Mouse (Mus musculus) left cerebral cortex, adult 2 months (tissue): ENCODE measurements around the gene Adh6b. TPM values are rescaled to one million over a fixed set of nuclear protein-coding genes. Genes with fewer than 3 reads are reported as not detected.

Source experiments
- DNase-seq, 2 experiments: peaks; one replicate each; pipeline ENCODE4 v3.0.0; 2021 to 2022; ENCODE audit warnings: low spot score in 2 of 2, mixed read lengths in 1 of 2; ENCODE audit errors: extremely low spot score in 1 of 2
- H3K27ac ChIP-seq: fragments of 200-600 bp; 2 replicates; pipeline ENCODE4 v1.8.1; 2022
- H3K4me3 ChIP-seq: fragments of 200-600 bp; 2 replicates; pipeline ENCODE4 v1.8.1; 2022
- CTCF ChIP-seq: fragments of 200-600 bp; IDR thresholded peaks from 2 replicates; pipeline ENCODE4 v1.8.1; 2022; ENCODE audit warnings: antibody characterized with exemption, mild to moderate bottlenecking, moderate library complexity
- intact Hi-C: fragments of 180-260 bp; cut with DNase I; formaldehyde crosslinking; loops from one replicate; pipeline ENCODE4 v1.15.1; 2025
- long read RNA-seq, 2 experiments: library from polyadenylated mRNA; stranded (forward); transcript quantifications; one replicate each; pipeline ENCODE4 v2.0.0; 2021; ENCODE audit warnings: borderline mapping rate in 2 of 2
- total RNA-seq, 2 experiments: library from RNA; stranded (reverse); gene quantifications; 2 replicates each; pipeline ENCODE4 v1.2.3; 2021

Adh6b gene
- not detected for total RNA-seq
- long read RNA-seq, experiment 1: 0 reads
- long read RNA-seq, experiment 2: 0 reads

DNA sequence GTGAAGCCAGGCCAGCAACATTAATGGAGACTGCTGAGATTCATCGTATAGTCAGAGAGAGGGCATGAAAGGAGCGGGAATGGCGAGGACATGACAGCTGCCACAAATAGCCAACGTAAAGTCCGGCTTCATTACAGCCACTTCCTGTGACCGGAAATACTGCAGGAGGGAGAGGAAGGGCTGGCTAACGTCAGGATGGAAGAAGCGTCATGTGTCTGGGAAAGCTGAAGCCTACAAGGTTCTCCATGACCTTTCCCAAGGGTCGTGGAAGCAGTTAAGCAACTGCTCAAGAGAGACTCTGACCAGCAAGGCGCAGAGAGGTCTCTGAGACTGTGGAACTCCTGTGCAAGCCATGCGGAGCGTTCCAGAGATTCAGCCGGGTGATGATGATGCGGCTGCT, at the start of gene Adh6b:
TSS of gene Adh6b (plus strand) at position 305 of the 400 bp plus-strand sequence.
- intact Hi-C loops: no loop called here
- no peak for DNase-seq
- no peak for TF ChIP-seq CTCF
- no peak within 1 kb of the TSS for H3K27ac ChIP-seq
- H3K4me3 ChIP-seq: no peak within 1 kb of the TSS

DNA sequence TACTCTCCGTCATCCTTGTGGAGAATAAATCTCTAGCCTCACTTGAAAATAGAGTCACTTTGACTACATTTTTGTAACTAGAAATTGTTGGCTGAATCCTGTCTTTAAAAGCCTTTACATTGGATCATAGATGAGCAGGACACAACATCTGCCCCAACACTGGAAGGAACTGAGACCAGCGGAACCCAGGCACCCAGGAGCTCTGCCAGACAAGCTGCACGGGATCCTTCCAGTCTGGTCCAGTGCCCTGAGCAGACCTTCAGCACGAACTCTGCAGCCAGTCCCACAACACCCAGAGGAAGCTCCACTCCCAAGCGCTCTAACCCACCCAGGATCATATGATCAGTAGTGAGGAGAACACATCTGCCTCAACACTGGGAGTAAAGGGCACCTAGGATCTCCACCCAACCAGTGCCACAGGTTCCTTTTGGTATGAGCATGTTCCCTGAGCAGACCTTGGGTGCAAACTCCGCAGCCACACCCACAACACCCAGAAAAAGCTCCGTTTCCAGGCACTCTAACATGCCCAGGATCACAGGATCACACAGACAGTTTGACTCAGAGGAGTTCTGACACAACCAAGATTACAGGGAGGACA, 48.2 kb upstream of the Adh6b start:
- no peak for DNase-seq
- Histone ChIP-seq H3K27ac (no peak overlapping the region), H3K4me3 (no peak overlapping the region)
- intact Hi-C loops: no loop called here
- no peak for TF ChIP-seq CTCF

DNA sequence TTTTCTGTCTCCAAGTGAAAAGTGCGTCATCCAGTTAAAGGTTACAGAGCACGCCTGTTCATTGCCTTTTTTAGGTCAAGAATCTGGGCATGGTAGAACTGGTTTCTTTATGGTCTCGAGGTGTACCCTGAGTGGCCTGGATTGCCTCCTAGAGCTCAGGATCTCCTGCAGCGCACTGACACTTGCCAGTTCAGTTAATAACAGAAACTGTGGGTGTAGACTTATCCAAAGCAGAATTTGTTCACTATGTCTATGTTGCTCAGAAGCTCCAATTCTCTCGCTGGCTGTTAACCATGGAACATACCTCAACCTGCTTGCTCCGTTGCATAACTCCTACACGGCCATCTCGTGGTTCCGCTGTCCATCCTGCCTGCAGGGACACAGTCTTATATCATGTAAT, 41.4 kb upstream of the Adh6b start:
- no peak overlapping the region for H3K4me3 ChIP-seq
- TF ChIP-seq CTCF: no peak
- intact Hi-C loops: no loop called here
- no peak overlapping the region for H3K27ac ChIP-seq
- no peak for DNase-seq

DNA sequence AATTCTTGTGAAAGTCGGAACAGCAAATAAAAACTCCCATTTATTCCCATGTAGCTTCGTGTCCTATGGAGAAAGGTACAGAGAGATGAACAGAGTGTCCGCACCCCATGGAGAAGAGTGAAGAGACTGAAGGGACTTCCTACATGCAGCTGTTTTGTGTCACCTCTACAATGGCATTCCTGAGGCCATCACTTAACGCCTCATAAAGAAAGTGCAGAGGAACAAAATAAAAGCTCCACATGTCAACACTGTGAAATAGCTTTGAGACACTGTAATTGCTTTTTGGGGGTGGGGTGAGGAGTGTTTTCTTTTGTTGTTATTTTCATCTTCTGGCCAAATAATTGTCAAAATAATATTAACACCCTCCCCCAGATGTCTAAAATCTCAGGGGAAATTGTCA, 38.9 kb upstream of the Adh6b start:
- Histone ChIP-seq H3K27ac (no peak overlapping the region), H3K4me3 (no peak overlapping the region)
- intact Hi-C loops: no loop called here
- no peak for DNase-seq
- TF ChIP-seq CTCF: no peak

DNA sequence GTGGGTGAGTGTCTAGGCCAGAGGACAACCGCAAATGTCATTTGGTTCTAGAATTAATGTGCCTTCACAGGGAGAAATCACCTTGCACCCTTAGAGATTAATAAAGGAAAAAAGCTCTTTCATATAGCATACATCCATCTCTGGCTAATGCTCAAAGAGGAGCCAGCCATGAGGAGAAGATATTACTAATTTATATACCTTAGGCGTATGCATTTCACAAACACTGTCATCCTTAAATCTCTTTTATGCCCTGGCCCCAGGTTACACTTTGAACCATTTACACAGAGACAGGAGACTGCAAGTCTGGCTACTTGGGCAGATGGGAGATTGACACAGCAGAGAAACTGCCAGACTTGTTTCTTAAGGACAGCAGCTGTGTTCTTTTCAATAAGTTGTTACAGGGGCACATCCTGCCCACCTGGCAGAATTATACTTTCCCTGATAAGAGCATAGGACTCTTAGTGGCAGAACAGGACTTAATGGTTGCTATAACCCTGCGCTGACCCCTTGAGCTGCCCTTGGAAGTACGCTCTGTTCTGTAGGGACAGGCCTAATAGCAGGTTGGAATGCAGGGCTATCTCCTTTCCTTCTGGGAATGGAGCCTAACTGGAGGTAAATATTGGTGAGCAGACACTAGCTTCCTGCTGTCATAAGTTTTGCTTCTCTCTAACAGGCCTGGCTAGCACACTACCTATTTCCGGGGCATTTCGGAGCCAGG, 37.6 kb upstream of the Adh6b start:
- intact Hi-C loops: no loop called here
- Histone ChIP-seq H3K4me3 (no peak overlapping the region), H3K27ac (no peak overlapping the region)
- TF ChIP-seq CTCF: no peak
- no peak for DNase-seq

DNA sequence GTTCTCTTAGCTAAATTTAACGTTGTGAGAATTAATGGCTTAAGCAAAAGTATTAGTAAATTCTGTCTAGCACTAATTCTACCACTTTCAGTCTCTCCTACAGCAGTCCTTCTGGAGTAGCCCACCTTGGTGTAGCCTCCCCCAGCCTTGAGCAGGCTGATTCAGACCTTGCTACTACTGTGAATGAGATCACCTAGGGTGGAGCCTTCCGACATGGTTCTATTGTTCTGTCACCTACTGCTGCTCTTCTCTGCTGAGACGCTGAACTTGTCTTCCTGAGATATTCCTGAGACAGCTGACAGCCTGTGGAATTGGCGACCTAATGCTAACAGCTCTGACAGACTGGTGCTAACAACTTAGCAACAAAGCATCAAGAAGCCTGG, 37.1 kb upstream of the Adh6b start:
- intact Hi-C loops: no loop called here

DNA sequence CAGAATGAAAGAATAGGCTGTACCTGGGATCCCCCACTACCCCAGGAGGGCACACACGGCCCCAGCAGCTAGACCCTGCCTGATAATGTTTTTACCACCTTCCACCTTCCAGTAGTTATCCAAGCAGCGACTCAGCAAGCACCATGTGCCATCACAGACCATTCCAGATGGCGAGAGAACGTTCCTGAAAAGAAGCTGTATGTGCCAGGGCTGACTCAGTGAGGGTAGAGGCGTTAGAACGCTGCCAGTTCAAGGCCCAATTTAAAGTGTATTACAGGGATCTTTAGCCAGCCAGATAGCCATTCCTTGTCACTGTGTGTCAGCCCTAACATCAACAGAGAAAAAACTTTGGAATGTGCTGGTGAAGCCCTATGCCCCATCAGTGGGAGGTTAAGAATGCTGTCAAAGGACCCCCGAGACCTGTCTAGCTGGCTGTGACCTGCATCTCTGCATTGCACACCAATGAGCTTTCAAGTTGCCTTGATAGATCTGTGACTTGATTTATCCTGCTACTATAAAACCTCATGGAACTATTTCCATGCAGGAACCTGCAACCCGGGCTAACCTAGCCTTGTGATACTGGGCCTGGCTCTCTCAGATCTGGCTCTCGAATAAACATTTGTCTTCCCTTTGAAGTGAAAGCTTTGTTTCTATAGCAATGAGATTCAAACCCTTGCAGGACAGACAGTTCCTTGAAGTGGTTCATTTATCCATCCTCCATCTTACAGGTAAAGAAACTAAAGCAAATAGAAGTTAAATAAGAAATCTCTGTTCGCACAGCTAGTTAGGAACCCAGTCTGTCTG, 35.9 kb upstream of the Adh6b start:
- no peak for DNase-seq
- intact Hi-C loops: no loop called here

More for the DNA sequence above, 37.1 kb upstream of the Adh6b start:
- no peak for TF ChIP-seq CTCF
- DNase-seq: no peak
- Histone ChIP-seq H3K4me3 (no peak overlapping the region), H3K27ac (no peak overlapping the region)

DNA sequence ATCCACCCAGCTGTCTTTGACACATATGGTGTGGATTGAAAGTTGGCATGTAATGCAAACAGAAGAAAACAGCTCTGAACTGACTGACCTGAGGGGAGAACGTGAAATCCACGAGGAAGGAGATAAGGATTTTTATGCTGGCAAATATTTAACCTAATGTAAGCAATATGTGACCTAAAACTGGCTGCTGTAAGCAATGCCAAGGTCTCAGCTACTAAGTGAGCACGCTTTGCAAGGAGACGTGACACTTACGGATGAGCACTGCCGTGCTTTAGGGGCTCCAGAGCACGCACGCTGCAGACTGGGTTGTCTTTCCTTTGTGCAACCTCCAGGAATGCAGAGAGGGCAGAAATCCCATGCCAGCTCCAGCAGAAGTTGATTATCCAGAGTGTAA, 35.3 kb upstream of the Adh6b start:
- intact Hi-C loops: no loop called here
- Histone ChIP-seq H3K27ac (no peak overlapping the region), H3K4me3 (no peak overlapping the region)
- no peak for DNase-seq
- TF ChIP-seq CTCF: no peak

More for the DNA sequence above, 35.9 kb upstream of the Adh6b start:
- Histone ChIP-seq H3K4me3 (no peak overlapping the region), H3K27ac (no peak overlapping the region)
- TF ChIP-seq CTCF: no peak

DNA sequence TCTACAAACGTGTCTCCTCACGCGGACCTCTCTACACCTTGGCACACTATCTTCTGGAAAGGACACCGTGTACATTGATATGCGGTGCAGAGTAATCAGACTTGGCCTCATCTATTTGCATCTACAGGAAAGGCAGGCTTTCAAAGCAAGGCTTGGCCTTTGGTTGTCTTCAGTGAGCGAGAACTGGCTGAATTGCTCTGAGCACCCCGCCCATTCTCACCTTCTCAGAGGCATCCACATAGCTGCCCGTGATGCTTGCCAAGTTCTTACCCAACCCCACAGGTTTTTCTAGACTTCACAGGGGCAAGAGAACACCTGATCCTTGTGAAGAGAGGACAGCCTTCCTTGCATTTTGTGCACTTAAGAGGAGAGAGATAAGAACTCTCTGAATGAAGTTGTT, 31.7 kb upstream of the Adh6b start:
- no peak for TF ChIP-seq CTCF
- no peak overlapping the region for H3K4me3 ChIP-seq
- H3K27ac ChIP-seq: no peak overlapping the region
- no peak for DNase-seq
- intact Hi-C loops: no loop called here

DNA sequence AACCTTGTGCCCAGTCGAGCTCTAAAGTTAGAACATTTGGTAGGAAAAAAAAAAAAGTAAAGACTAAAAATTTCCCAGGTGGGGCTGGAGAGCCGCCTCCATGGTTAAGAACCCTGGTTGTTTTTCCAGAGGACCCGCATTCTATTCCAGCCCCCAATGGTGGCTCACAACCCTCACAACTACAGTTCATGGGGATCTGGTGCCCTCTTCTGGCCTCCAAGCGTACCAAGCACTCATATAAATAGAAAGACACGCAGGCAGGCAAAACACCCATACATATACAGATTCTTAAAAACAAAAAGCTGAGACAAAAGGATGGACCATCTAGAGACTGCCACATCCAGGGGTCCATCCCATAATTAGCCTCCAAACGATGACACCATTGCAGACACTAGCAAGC, 30.6 kb upstream of the Adh6b start:
- no peak; the same call in none of the 2 replicates for TF ChIP-seq CTCF
- intact Hi-C loops: no loop called here
- no peak for DNase-seq
- Histone ChIP-seq H3K4me3 (no peak overlapping the region), H3K27ac (no peak overlapping the region)

DNA sequence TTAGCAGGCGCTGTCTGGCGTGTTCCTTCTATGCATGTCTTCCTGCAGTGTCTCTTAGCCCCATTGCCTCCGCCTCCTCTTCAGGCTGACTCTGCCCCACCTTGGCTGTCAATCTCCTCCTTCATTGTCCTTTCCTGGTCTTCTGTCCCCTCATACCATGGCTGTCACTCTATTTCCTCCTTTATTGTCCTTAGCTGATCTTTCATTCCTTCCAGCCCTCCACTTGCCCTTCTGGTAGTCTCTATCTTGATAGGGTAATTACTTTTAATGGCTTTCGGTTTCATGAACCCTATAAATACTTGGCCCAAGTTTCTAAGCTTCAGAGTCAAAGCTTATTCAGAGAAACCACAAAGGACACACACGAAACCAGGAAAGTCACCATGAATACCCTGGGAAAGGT, 28.6 kb upstream of the Adh6b start, which contains the start of gene Adh6a:
TSS of gene Adh6a (plus strand) at position 322 of the 400 bp plus-strand sequence.
- Histone ChIP-seq H3K4me3 (no peak within 1 kb of the TSS), H3K27ac (no peak within 1 kb of the TSS)
- no peak for TF ChIP-seq CTCF
- intact Hi-C loops: no loop called here
- DNase-seq: no peak

DNA sequence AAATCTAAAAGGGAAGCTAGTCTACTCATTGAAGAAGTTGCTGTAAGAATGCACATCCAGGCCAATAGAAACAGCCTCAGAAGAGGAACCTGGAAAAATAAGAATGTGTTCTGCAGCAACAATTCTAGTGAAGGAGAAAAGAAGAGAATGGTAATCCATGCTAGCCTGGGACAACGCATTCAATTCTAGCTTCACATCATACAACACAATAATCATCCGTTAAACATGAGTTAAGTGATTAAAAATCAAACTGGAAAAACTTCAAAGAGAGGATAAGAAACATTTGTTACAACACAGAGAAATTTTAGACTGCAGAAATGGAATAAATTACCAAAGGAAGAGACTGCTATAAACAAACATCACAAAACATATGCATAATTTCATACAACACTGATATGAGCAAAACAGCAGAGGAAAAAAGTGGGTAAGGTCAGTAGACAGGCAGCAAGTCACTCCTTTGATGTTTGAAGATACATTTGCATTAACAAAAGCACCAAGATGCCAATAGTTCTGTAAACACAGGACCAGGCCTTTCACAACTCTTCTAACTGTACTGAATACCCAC, 24.6 kb upstream of the Adh6b start:
- H3K4me3 ChIP-seq: no peak overlapping the region
- TF ChIP-seq CTCF: no peak
- no peak overlapping the region for H3K27ac ChIP-seq
- no peak for DNase-seq
- intact Hi-C loops: no loop called here
